Mouse (Mus musculus) lung, postnatal 0 days (tissue): Measurements from ENCODE around the gene Taok3.

Source experiments
- CTCF ChIP-seq: IDR thresholded peaks from 2 replicates; pipeline ENCODE4 v1.5.1; 2016; ENCODE audit warnings: antibody characterized with exemption, mild to moderate bottlenecking
- EP300 ChIP-seq: IDR thresholded peaks from 2 replicates; pipeline ENCODE4 v1.6.1; 2016; ENCODE audit warnings: antibody characterized with exemption, mild to moderate bottlenecking, control low read depth

GRCm38 (mm10) chr5:117111064-117111773, 8.7 kb upstream of the Taok3 start:
- peak; percentile 39 for TF ChIP-seq CTCF
- TF ChIP-seq EP300: no peak
